Mouse (Mus musculus) embryonic facial prominence, embryonic 10.5 days (tissue): ENCODE data around the gene Gm45140. TPM values are rescaled to one million over a fixed set of nuclear protein-coding genes. Genes with fewer than 3 reads are reported as not detected.
A peak's percentile ranks its signal among the peaks of the same experiment; 100 is the strongest.

Experiments used
- DNase-seq: peaks from one replicate; pipeline ENCODE4 v3.0.0-alpha.2; 2017; ENCODE audit warnings: low spot score
- H3K27ac ChIP-seq: fragments of 300-500 bp; sonication (generic); replicated peaks from 2 replicates; pipeline ENCODE4 v1.5.1; 2016; ENCODE audit warnings: mild to moderate bottlenecking
- H3K27me3 ChIP-seq: fragments of 300-500 bp; sonication (generic); replicated peaks from 2 replicates; pipeline ENCODE4 v1.6.1; 2016; ENCODE audit warnings: low read depth, mild to moderate bottlenecking; ENCODE audit not compliant: poor library complexity, severe bottlenecking
- H3K36me3 ChIP-seq: fragments of 300-500 bp; sonication (generic); replicated peaks from 2 replicates; pipeline ENCODE4 v1.6.1; 2016; ENCODE audit warnings: mild to moderate bottlenecking, moderate library complexity
- H3K4me1 ChIP-seq: fragments of 300-500 bp; sonication (generic); 2 replicates; pipeline ENCODE4 v1.6.1; 2016
- H3K4me3 ChIP-seq: fragments of 300-500 bp; sonication (generic); 2 replicates; pipeline ENCODE4 v1.5.1; 2016; ENCODE audit warnings: mild to moderate bottlenecking, moderate library complexity
- H3K9me3 ChIP-seq: fragments of 300-500 bp; sonication (generic); 2 replicates; pipeline ENCODE4 v1.6.1; 2016; ENCODE audit warnings: mild to moderate bottlenecking
- WGBS: fragments of 180-500 bp; shearing (Covaris S2); methylation state at CpG from one replicate; pipeline ENCODE4 v1.1.7; 2016; 5-methylcytosine and 5-hydroxymethylcytosine counted together
- polyA plus RNA-seq: library from polyadenylated mRNA; unstranded; fragments of >200 nt; fragmentation: Nextera tagmentation; extraction: Ambion mirVana; gene quantifications from 2 replicates; pipeline ENCODE4 v1.2.1, GENCODE M21; 2016

Gene Gm45140
- polyA plus RNA-seq, result 2.8 and 3.2 TPM in 2 replicates

DNA sequence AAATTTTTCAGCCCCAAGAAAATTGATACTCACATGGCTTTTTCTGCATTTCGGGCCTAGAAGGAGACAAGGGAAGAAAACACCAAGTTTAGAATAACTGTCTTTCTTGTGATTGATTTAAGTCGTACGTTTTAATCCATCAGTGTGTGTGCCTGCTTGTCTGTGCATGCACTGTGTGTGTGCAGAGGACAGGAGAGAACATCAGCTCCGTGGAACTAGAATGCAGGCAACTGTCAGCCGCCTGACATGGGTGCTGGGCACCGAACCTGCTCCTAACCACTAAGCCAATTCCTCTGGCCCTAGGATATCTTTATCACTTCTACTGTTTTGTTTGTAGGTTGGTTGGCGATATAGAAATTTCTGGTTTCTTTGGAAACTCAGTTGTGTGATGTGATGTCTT, at the start of gene Gm45140:
Gm45140 (minus strand) TSS at position 101 of the 400 bp plus-strand sequence.
- Histone ChIP-seq H3K9me3 (no peaks in the 10 kb centered on the region), H3K36me3 (peaks cover 53% of the 10 kb centered on the region), H3K4me1 (peaks cover 15% of the 10 kb centered on the region), H3K4me3 (no peak within 1 kb of the TSS), H3K27me3 (no peaks in the 10 kb centered on the region), H3K27ac (no peak within 1 kb of the TSS)
- 91% methylated on average over 7 of the region's 7 CpGs for WGBS
- no peak for DNase-seq

DNA sequence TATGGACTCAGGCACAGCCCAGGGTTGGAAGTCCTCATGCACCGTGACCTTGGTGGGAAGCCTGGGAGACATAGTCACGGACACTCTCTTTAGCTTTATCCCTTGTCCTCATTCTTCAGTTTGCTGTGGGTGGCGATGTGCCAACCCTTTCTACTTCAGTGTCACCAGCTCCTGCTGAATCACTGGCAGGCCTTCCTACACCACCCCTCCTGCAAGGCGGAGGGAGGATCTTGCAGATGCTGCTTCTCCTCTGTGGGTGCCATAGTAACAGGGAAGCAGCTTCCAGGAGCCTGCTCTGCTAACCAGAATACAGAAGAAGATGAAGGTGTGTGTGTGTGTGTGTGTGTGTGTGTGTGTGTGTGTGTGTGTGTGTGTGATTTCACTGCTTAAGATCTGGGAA, 47.2 kb upstream of the Gm45140 start:
- Histone ChIP-seq H3K4me3 (no peak overlapping the region), H3K27ac (no peak overlapping the region), H3K9me3 (no peaks in the 10 kb centered on the region), H3K4me1 (peaks cover 7% of the 10 kb centered on the region), H3K27me3 (no peaks in the 10 kb centered on the region), H3K36me3 (no peaks in the 10 kb centered on the region)
- 71% methylated on average over 4 of the region's 4 CpGs for WGBS
- DNase-seq, result no peak

DNA sequence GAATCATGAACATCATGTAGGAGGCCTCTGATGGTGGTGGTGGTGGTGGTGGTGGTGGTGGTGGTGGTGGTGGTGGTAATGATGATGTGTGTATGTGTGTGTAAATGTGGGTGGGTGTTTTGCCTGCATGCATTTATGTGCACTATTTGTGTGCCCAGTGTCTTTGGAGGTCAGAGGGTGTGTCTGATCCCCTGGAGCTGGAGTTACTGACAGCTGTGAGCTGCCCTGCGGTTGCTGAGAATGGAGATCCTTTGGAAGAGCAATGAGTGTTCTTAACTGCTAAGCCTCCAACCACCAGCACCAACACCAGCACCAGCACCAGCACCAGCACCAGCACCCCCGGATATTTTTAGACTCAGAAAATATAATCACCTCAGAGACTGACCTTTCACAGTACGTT, 46.6 kb upstream of the Gm45140 start:
- no peaks in the 10 kb centered on the region for H3K27me3 ChIP-seq
- H3K4me1 ChIP-seq, result peaks cover 7% of the 10 kb centered on the region
- H3K27ac ChIP-seq, result no peak overlapping the region
- no peak for DNase-seq
- WGBS, result 84% methylated on average over 3 of the region's 3 CpGs
- H3K4me3 ChIP-seq, result no peak overlapping the region
- H3K9me3 ChIP-seq, result no peaks in the 10 kb centered on the region
- no peaks in the 10 kb centered on the region for H3K36me3 ChIP-seq

DNA sequence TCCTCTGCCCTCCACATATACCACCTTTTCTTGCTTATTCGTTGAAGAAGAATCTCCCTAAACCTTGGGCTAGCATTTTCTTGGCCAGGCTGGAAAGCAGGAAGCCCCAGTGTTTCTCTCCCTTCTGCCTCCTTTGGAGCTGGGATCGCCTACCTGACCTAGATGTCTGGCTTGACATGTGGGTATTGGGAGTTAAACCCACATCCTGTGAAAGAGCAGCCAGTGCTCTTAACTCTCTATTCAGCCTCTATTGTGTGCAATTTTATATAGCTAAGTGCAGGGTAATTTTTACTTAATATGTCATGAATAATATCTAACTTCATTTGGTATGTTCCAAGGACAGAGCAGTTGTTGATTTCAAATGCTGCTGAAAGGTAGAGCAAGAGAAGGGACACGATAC, 44.0 kb upstream of the Gm45140 start:
- Histone ChIP-seq H3K9me3 (no peaks in the 10 kb centered on the region), H3K4me1 (peaks cover 13% of the 10 kb centered on the region), H3K36me3 (no peaks in the 10 kb centered on the region), H3K4me3 (no peak overlapping the region), H3K27me3 (no peaks in the 10 kb centered on the region), H3K27ac (no peak overlapping the region)
- no peak for DNase-seq
- WGBS, result 69% methylated on average over 3 of the region's 3 CpGs

DNA sequence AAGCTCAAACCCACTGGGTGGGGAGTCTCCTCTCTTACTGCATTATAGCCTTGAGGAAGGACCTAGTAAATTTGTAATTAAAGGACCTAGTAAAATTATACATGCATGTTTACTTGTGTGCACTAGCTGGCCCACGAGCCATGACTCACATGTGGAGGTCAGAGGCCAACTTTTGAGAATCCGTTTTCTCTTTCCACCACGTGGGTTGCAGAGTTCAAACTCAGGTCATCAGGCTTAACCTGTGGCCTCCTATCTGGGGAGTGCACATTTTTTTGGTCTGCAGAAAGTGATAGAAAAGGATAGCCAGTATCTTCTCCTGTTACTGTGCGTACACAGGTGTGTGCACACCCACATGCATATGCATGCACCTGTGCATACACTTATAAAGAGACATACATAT, 43.4 kb upstream of the Gm45140 start:
- H3K36me3 ChIP-seq, result no peaks in the 10 kb centered on the region
- H3K9me3 ChIP-seq, result no peaks in the 10 kb centered on the region
- no peak for DNase-seq
- 37% methylated on average over 4 of the region's 4 CpGs for WGBS
- H3K27ac ChIP-seq, result no peak overlapping the region
- peaks cover 13% of the 10 kb centered on the region for H3K4me1 ChIP-seq
- no peaks in the 10 kb centered on the region for H3K27me3 ChIP-seq
- no peak overlapping the region for H3K4me3 ChIP-seq

DNA sequence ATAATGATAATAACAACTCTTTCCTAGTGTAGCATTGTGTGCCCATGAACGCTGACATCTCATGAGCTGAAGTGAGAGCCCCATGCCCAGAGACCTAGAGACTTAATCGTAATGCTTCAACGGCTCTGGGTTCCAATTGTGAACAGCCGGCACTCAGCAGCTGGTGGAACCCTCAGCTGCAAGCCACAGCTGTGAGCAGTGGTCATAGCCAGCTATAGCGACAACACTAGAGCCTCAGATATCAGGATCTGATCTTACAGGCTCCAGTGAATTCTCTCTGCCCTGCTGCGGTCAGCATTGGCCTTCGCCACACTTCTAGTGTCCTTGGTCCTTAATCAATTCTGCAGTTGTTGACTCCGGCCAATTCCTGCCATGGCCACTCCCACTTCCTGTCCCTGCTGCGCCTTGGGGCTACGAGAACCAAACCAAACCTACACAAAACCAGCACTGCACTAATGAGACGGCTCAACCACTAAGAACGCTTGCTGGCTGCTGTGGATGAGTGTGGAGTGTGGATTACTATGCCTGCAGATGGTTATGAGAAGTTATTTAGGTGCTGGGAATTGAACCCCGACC, 40.6 kb upstream of the Gm45140 start:
- Histone ChIP-seq H3K36me3 (no peaks in the 10 kb centered on the region), H3K9me3 (no peaks in the 10 kb centered on the region), H3K27me3 (no peaks in the 10 kb centered on the region), H3K4me1 (peaks cover 13% of the 10 kb centered on the region), H3K27ac (peak overlapping the region; percentile 55; the same call in 1 of the 2 replicates), H3K4me3 (no peak overlapping the region)
- 64% methylated on average over 13 of the region's 13 CpGs for WGBS
- peak; percentile 18 for DNase-seq

DNA sequence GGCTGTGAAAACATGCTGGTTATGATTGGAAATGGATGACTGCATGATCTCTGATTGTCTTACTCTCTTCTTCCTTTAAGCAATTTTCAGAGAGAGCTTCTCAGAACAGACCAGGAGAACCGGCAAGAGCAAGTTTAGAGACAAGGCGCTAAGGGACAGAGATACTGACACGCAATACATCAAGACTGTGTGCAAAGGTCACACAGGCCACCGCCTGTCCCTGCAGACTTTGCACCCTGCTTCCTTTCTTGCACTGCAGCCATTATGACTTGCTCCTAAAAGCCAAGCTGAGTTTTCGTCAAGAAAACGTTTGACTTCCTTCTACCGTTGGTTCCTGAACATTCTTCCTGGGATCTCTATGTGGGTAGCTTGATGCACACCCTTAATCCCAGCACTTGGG, 40.0 kb upstream of the Gm45140 start:
- Histone ChIP-seq H3K27me3 (no peaks in the 10 kb centered on the region), H3K4me3 (no peak overlapping the region), H3K4me1 (peaks cover 13% of the 10 kb centered on the region), H3K36me3 (no peaks in the 10 kb centered on the region), H3K27ac (no peak overlapping the region), H3K9me3 (no peaks in the 10 kb centered on the region)
- 90% methylated on average over 7 of the region's 7 CpGs for WGBS
- DNase-seq, result no peak

DNA sequence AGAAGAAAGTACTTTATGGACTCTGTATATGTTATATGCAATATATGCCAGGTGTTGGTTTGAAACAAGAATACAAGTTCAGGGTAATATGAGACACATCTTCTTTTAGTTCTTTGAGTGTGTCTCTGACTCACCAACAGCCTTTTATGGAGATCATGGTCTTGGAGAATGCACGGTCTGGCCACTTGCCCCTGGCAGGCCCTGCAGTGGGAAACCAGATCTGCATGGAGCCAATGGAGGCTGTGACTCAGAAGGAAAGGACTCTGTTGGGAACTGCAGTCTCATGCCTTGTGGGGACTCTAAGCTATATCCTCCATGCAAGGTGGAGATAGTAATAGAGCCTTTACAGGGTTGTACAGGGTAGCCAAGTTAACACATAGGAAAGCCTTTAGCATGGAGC, 39.5 kb upstream of the Gm45140 start:
- WGBS, result 83% methylated on average over 1 of the region's 1 CpGs
- no peak for DNase-seq
- Histone ChIP-seq H3K4me3 (no peak overlapping the region), H3K27me3 (no peaks in the 10 kb centered on the region), H3K36me3 (no peaks in the 10 kb centered on the region), H3K9me3 (no peaks in the 10 kb centered on the region), H3K27ac (no peak overlapping the region), H3K4me1 (peaks cover 13% of the 10 kb centered on the region)

DNA sequence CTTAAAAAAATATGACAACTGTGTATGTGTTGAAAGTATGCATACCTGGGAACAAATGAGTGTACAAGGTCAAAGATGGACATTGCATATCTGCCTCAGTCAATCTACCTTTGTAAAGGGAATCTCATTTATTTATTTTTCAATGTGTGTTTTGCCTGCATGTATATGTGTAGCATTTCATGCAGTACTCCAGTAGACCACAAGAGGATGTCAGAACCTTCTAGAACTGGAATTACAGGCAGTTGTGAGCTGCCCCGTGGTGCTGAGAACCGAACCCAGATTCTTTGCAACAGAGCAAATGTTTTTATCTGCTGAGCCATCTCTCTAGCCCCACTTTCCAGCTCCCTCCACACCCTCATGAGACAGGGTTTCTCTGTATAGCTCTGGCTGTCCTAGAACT, 38.4 kb upstream of the Gm45140 start:
- peaks cover 6% of the 10 kb centered on the region for H3K4me1 ChIP-seq
- WGBS, result 91% methylated on average over 2 of the region's 2 CpGs
- no peaks in the 10 kb centered on the region for H3K36me3 ChIP-seq
- DNase-seq, result no peak
- H3K27ac ChIP-seq, result no peak overlapping the region
- no peaks in the 10 kb centered on the region for H3K9me3 ChIP-seq
- no peak overlapping the region for H3K4me3 ChIP-seq
- H3K27me3 ChIP-seq, result no peaks in the 10 kb centered on the region

DNA sequence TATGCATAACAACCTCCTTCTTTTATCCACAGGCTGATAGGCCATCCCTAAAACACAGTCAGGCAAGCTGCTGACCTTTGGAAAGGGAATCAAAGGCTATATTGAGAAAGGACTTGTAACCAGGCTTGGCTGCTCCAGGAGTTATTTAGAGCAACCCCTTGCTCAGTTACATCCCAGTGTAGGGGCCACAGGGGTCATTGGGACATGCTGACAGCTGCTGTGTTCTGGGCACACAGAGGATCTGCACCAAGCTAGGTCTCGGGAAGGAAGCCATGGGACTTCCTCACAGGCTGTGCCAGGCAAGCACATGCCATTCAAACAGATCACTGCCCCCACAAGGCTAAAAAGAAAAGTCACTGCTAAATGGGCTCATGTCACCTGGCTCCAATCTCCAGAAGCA, 37.5 kb upstream of the Gm45140 start:
- no peak overlapping the region for H3K27ac ChIP-seq
- H3K4me1 ChIP-seq, result peaks cover 6% of the 10 kb centered on the region
- no peak overlapping the region for H3K4me3 ChIP-seq
- 28% methylated on average over 1 of the region's 1 CpGs for WGBS
- H3K27me3 ChIP-seq, result no peaks in the 10 kb centered on the region
- H3K9me3 ChIP-seq, result no peaks in the 10 kb centered on the region
- DNase-seq, result no peak
- no peaks in the 10 kb centered on the region for H3K36me3 ChIP-seq

DNA sequence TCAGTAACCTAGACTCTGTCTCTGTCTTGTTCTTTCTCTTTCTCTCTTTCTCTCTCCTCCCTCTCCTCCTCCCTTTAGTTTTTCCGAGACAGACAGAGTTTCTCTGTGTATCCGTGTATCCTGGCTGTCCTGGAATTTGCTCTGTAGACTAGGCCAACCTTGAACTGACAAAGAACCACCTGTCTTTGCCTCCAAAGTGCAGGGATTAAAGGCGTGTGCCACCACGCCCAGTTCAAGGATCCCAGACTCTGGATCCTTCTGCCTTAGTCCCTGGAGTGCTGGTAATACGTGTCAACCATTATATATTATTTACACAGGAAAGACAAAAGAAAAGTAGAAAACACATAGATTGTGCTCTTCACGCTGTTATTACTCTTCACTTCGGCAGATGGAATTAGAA, 35.6 kb upstream of the Gm45140 start:
- DNase-seq, result no peak
- Histone ChIP-seq H3K9me3 (no peaks in the 10 kb centered on the region), H3K27me3 (no peaks in the 10 kb centered on the region), H3K36me3 (no peaks in the 10 kb centered on the region), H3K4me3 (no peak overlapping the region), H3K4me1 (peaks cover 3% of the 10 kb centered on the region), H3K27ac (no peak overlapping the region)
- 86% methylated on average over 7 of the region's 7 CpGs for WGBS

DNA sequence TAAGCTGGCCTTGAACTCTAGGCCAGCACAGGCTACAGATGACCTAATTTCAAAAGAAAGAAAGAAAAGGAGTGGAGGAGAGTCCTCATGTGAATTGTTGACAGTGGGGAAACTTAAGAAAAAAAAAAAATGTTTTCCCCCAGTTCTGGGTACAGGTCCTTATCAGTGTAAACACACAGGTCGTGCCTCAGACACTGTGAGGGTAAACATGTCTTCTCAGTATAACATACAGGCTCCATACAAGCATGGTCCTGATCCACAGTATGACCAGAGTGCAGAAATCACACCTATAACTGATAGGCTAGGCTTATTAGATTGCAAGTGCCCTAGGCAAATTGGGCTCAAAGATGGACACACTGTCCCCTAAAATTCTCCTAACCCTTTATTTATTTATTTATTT, 34.8 kb upstream of the Gm45140 start:
- WGBS, result 74% methylated on average over 1 of the region's 1 CpGs

DNA sequence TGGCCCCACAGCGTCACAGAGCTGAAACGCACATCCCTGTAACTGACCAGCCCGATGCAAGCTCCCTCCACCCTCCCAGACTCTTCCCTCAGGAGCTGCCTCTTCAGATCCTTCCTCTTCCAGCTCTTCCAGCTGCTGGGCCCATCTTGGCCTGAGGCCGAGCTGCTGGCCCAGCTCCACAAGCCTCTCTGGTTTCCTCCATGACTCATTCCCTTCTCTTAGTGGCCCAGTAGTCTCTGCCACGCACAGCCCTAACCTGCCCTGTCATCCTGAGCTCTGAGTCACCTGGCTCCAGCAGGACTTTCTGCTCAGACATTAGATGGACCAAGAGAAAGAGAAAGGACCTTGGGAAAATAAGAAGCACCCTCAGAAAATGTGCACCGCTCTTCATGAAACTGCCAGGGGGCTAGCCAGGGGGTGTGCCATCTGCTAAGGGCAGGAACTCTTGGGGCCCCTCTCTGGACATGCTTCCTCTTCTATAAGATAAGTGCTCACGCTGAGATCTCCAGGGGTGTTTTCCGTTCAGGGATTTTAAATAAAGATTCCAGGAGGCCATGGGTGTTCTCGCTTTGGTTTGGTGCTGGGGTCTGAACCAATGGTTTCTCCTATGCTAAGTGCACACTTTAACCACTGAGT, 33.4 kb upstream of the Gm45140 start:
- Histone ChIP-seq H3K27ac (no peak overlapping the region), H3K4me1 (no peaks in the 10 kb centered on the region), H3K36me3 (no peaks in the 10 kb centered on the region), H3K4me3 (no peak overlapping the region), H3K27me3 (no peaks in the 10 kb centered on the region), H3K9me3 (no peaks in the 10 kb centered on the region)
- 80% methylated on average over 9 of the region's 9 CpGs for WGBS
- no peak for DNase-seq

More for the DNA sequence above, 34.8 kb upstream of the Gm45140 start:
- Histone ChIP-seq H3K4me3 (no peak overlapping the region), H3K36me3 (no peaks in the 10 kb centered on the region), H3K4me1 (no peaks in the 10 kb centered on the region), H3K27me3 (no peaks in the 10 kb centered on the region), H3K27ac (no peak overlapping the region), H3K9me3 (no peaks in the 10 kb centered on the region)
- no peak for DNase-seq
